Mouse (Mus musculus) ES-Bruce4 (cell line): ENCODE data around the gene Zfp593.

ENCODE experiments used
- CTCF ChIP-seq: IDR thresholded peaks from one replicate; pipeline ENCODE4 v1.8.1; 2011; ENCODE audit warnings: low read depth, low read length
- EP300 ChIP-seq: IDR thresholded peaks from 2 replicates; pipeline ENCODE4 v1.6.1; 2011; ENCODE audit warnings: low read depth, low read length; ENCODE audit not compliant: insufficient read depth

DNA sequence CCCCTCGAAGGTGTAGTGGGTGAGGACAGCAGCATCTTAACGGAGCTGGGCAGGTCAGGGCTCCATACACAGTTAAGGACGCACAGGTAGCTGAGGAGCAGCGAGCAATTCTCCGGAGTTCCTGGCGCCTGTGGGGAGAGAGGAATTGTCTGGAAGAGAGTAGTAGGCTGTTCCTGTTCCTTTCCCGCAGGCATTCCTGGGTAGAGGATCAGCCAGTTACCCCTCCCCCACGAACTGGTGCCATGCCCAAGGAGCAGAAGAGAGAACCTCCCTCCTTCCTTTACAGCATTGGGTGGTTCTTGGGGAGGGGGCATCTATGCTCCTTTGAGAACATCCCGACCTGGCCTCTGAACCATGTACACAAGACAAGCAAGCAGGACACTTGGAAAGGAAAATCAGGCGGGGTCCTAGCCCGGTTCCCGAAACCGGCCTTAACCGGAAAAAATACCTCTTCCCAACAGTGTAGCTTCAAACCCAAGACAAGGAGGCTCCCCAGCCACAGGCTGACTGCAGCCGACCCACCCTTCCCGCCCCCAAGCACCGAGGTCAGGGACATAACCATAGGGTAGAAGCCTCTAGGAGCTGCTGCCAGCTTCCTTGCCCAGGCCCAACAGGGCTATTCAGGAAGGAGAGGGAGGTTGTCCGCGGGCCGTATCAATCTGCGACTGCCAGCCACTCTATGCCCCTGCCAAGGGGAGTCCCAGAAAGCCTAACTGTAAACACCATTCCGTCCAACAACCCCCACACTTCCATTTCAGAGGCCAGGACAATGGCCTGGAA, 6.9 kb upstream of the Zfp593 start:
- no peak for TF ChIP-seq EP300
- TF ChIP-seq CTCF: no peak
